Mouse (Mus musculus) WW6 (cell line): Measurements from ENCODE around the gene Lrrc41.

Experiments used
- DNase-seq: peaks from one replicate; pipeline ENCODE4 v3.0.0-alpha.2; 2013; ENCODE audit warnings: low read depth, low spot score

The Lrrc41 gene

GRCm38 (mm10) chr4:116143891-116144717 lies 69.0 kb downstream of the Lrrc41 start:
- DNase-seq = no peak
